8 mouse cellular contexts compared by ENCODE assay signal in the genomic region with DNA sequence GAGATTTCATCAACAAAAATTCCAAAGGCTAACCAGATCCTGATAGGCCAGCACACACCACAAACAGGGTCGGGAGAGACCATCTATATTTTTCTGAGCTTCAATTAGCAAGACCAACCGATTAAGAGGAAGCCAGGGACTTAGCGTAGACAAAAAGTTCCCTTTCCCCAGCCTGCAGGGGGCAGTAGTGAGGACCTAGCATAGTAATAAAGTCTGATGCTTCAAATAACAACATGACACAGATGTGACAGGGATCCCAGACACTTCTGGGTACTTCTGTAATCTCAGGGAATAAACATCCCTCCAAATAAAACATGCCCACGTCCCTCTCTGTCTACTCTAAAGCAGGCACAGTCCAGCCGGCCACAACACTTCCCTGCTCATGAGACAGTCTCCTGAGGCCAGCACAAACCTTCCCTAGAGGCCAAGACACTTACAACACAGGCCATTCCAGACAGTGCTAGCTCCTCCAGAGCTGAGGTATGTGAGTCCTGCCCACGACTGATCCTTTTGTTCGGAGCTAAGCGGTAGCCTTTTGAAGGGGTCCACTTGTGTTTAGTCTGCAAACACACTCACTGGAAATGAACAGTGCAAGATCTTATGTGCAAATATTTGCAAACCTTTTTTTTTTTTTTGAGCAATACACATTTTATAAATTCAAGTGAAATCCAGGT. TPM values are rescaled to one million over a fixed set of nuclear protein-coding genes. Genes with fewer than 3 reads are reported as not detected.
DNase-seq lines count a peak whose midpoint lies in the region; ATAC-seq and TF ChIP-seq lines count a peak whose summit lies in the region.

No protein-coding gene starts in this region.

- no peak overlapping the region for H3K27ac ChIP-seq in intestine, postnatal 0 days (ENCODE audit: low read depth, low read length)
- no peak overlapping the region for H3K27ac ChIP-seq in intestine, embryonic 16.5 days (ENCODE audit: low read length)

- no peaks in the 10 kb centered on the region for H3K27me3 ChIP-seq in intestine, postnatal 0 days (replicated peaks; ENCODE audit: control insufficient read depth, insufficient read depth, low read length)
- no peaks in the 10 kb centered on the region for H3K27me3 ChIP-seq in intestine, embryonic 16.5 days (replicated peaks; ENCODE audit: control insufficient read depth, insufficient read depth, low read length)

- no peak overlapping the region for H3K4me3 ChIP-seq in intestine, postnatal 0 days (ENCODE audit: low read depth, low read length)
- no peak overlapping the region for H3K4me3 ChIP-seq in intestine, embryonic 16.5 days (ENCODE audit: low read length)

- no peak for ATAC-seq in intestine, postnatal 0 days
- ATAC-seq in intestine, embryonic 16.5 days, result no peak
- ATAC-seq in CD4-positive, CD25-positive, alpha-beta regulatory T cell, adult 4 months, result peak; percentile 70
- ATAC-seq in inflammation-experienced regulatory T-cells, adult 6 months, result peak; percentile 60
- ATAC-seq in erythroid progenitor cell, adult 5-6 weeks (replicated peaks; ENCODE audit: low FRiP score, poor library complexity, severe bottlenecking), result no peak

- H3K9me3 ChIP-seq in intestine, postnatal 0 days (ENCODE audit: control insufficient read depth), result no peaks in the 10 kb centered on the region
- no peaks in the 10 kb centered on the region for H3K9me3 ChIP-seq in intestine, embryonic 16.5 days (ENCODE audit: control insufficient read depth, low read length)

- 64% methylated on average over 8 of the region's 8 CpGs for WGBS in intestine, postnatal 0 days
- 64% methylated on average over 8 of the region's 8 CpGs for WGBS in intestine, embryonic 16.5 days

- H3K4me1 ChIP-seq in intestine, postnatal 0 days (replicated peaks; ENCODE audit: control insufficient read depth, insufficient read depth, low read length), result no peaks in the 10 kb centered on the region
- H3K4me1 ChIP-seq in intestine, embryonic 16.5 days (ENCODE audit: control insufficient read depth, insufficient read depth, low read length), result no peaks in the 10 kb centered on the region

- peaks cover 16% of the 10 kb centered on the region for H3K36me3 ChIP-seq in intestine, postnatal 0 days (ENCODE audit: control insufficient read depth, insufficient read depth)
- H3K36me3 ChIP-seq in intestine, embryonic 16.5 days (ENCODE audit: control insufficient read depth, insufficient read depth, low read length), result 0 out of 2 replicates have a peak, but pooled peaks cover 3% of the 10 kb centered on the region

- peak; percentile 77 for TF ChIP-seq CTCF in intestine, postnatal 0 days (IDR thresholded peaks at IDR 0.05; ENCODE audit: low read depth)

- H3K4me2 ChIP-seq in intestine, postnatal 0 days (replicated peaks; ENCODE audit: low read depth), result no peak overlapping the region
- no peak overlapping the region for H3K4me2 ChIP-seq in intestine, embryonic 16.5 days (ENCODE audit: low read depth, low read length)

- DNase-seq in ZHBTc4 (ENCODE audit: low read depth, low spot score), result peak; percentile 77
- DNase-seq in naive thymus-derived CD4-positive, alpha-beta T cell, adult 2 months (ENCODE audit: low read depth), result peak; percentile 51
- DNase-seq in frontal cortex, postnatal 25 days (ENCODE audit: low spot score in 2 of 2), result no peak

- no peak overlapping the region for H3K9ac ChIP-seq in intestine, postnatal 0 days (ENCODE audit: low read depth, low read length)
- no peak overlapping the region for H3K9ac ChIP-seq in intestine, embryonic 16.5 days (ENCODE audit: low read depth, low read length)

RNA-seq across cellular contexts. Expression of a gene that starts 37.6 kb away (rescaled TPM):
- polyA plus RNA-seq in intestine, postnatal 0 days (2015; fragmentation: Nextera tagmentation; extraction: Ambion mirVana), result 4.9 and 5.5 TPM in 2 replicates
- polyA plus RNA-seq in intestine, embryonic 16.5 days (2015; fragmentation: Nextera tagmentation; extraction: Ambion mirVana), result 7.1 and 7.3 TPM in 2 replicates
- 10 to 100 TPM; 13.2 to 15.5 TPM for polyA plus RNA-seq in CD4-positive, CD25-positive, alpha-beta regulatory T cell, adult 4 months (2017; shearing (Covaris generic))
- polyA plus RNA-seq in inflammation-experienced regulatory T-cells, adult 6 months (2017; shearing (Covaris generic)), result 10 to 100 TPM; 10.8 to 15.1 (median 14.4) TPM
- 7.2 and 9.6 TPM in 2 replicates for total RNA-seq in erythroid progenitor cell, adult 5-6 weeks (2015; ENCODE audit: low replicate concordance)
- total RNA-seq in erythroid progenitor cell, adult 5-6 weeks (2017; ENCODE audit: low replicate concordance), result 4.0 and 5.9 TPM in 2 replicates

Comparison
In these comparisons a context has a peak if more than half of its experiments do, and no peak if none do; other contexts are left out.
1. ATAC-seq: peak in CD4-positive, CD25-positive, alpha-beta regulatory T cell, adult 4 months (single experiment) and inflammation-experienced regulatory T-cells, adult 6 months (single experiment); none in intestine, postnatal 0 days (single experiment), intestine, embryonic 16.5 days (single experiment) and erythroid progenitor cell, adult 5-6 weeks (single experiment).
2. DNase-seq: peak in ZHBTc4 (single experiment) and naive thymus-derived CD4-positive, alpha-beta T cell, adult 2 months (single experiment); none in frontal cortex, postnatal 25 days (0 of 2).